Comparison of ENCODE assay signal across 7 mouse cellular contexts in genomic region chr2:156421381-156422110, GRCm38 (mm10). TPM values are rescaled to one million over a fixed set of nuclear protein-coding genes. Genes with fewer than 3 reads are reported as not detected.
DNase-seq lines count a peak whose midpoint lies in the region; ATAC-seq and TF ChIP-seq lines count a peak whose summit lies in the region.

No protein-coding gene starts in this region.

- ATAC-seq in hindbrain, embryonic 11.5 days (ENCODE audit: low FRiP score): peak; percentile 82
- ATAC-seq in megakaryocyte-erythroid progenitor cell, adult 5-6 weeks (replicated peaks; ENCODE audit: low FRiP score, low TSS enrichment, poor library complexity, severe bottlenecking): peak; percentile 37; the same call in 1 of the 2 replicates

- dilution Hi-C loops in CH12.LX (cut with MboI; ENCODE audit: extremely low pct_ligation_motif_present, extremely low pct_unique_long_range_greater_than_20kb, low sequenced_read_pairs): no loop called here

- peak overlapping the region; percentile 42 for H3K4me3 ChIP-seq in C2C12 (ENCODE audit: insufficient read depth, poor library complexity, severe bottlenecking)
- H3K4me3 ChIP-seq in CH12.LX (replicated peaks in 1 of 3; ENCODE audit: low read depth in 2 of 3, low read length in 2 of 3, poor library complexity in 1 of 3): peak overlapping the region in 1 of 3 experiments; percentile 47
- peak overlapping the region; percentile 62 for H3K4me3 ChIP-seq in hindbrain, embryonic 11.5 days (ENCODE audit: low read depth, low read length)

- H3K79me2 ChIP-seq in C2C12 (ENCODE audit: control insufficient read depth, insufficient read depth) (no peaks in the 10 kb centered on the region), CH12.LX (replicated peaks; ENCODE audit: control insufficient read depth, extremely low read depth, insufficient read depth, poor library complexity, severe bottlenecking) (no peaks in the 10 kb centered on the region)

- no peak for DNase-seq in CH12.LX (ENCODE audit: extremely low read depth)
- DNase-seq in embryo, embryonic 10.5 days (ENCODE audit: low spot score): peak; percentile 52
- peak; percentile 63 for DNase-seq in hindbrain, embryonic 11.5 days (ENCODE audit: low spot score)
- peak; percentile 60 to 74 for DNase-seq in left cerebral cortex, postnatal 14 days (ENCODE audit: low spot score in 2 of 2)
- DNase-seq in right cerebral cortex, postnatal 4 days: peak; percentile 67

- no peak for TF ChIP-seq RAD21 in CH12.LX (IDR thresholded peaks at IDR 0.05; ENCODE audit: low read depth, low read length)

- H3K27ac ChIP-seq in CH12.LX (ENCODE audit: insufficient read depth, low read depth): no peak overlapping the region
- peak overlapping the region; percentile 36; the same call in 1 of the 2 replicates for H3K27ac ChIP-seq in hindbrain, embryonic 11.5 days (ENCODE audit: low read depth, low read length)

- H3K9me3 ChIP-seq in CH12.LX (replicated peaks; ENCODE audit: low read length): peaks cover 3% of the 10 kb centered on the region
- no peaks in the 10 kb centered on the region for H3K9me3 ChIP-seq in hindbrain, embryonic 11.5 days (ENCODE audit: control insufficient read depth, low read length)

- peak overlapping the region; percentile 45 for H3K4me2 ChIP-seq in CH12.LX (ENCODE audit: insufficient read depth, low read depth, poor library complexity, severe bottlenecking)
- H3K4me2 ChIP-seq in hindbrain, embryonic 11.5 days (replicated peaks; ENCODE audit: low read depth, low read length): peak overlapping the region; percentile 97

- TF ChIP-seq POLR2A in CH12.LX (IDR thresholded peaks at IDR 0.05; ENCODE audit: low read depth, low read length): no peak

- TF ChIP-seq CTCF in C2C12 (IDR thresholded peaks at IDR 0.05; ENCODE audit: control insufficient read depth, insufficient read depth, insufficient read length) (no peak), CH12.LX (conservative IDR thresholded peaks at IDR 0.05 in 1 of 2, IDR thresholded peaks at IDR 0.05 in 1 of 2; ENCODE audit: low read depth in 2 of 2, low read length in 2 of 2) (no peak)

- no peaks in the 10 kb centered on the region for H3K36me3 ChIP-seq in C2C12 (ENCODE audit: control insufficient read depth, insufficient read depth)
- H3K36me3 ChIP-seq in CH12.LX (replicated peaks in 1 of 2; ENCODE audit: control insufficient read depth in 1 of 2, insufficient read depth in 1 of 2, low read length in 1 of 2): no peaks in the 10 kb centered on the region
- H3K36me3 ChIP-seq in hindbrain, embryonic 11.5 days (ENCODE audit: control insufficient read depth, insufficient read depth, low read length): no peaks in the 10 kb centered on the region

- peak overlapping the region; percentile 86 for H3ac ChIP-seq in C2C12 (ENCODE audit: control insufficient read depth, insufficient read length, low read depth)

- TF ChIP-seq EP300 in CH12.LX (IDR thresholded peaks at IDR 0.05; ENCODE audit: low read length): no peak

- H3K27me3 ChIP-seq in C2C12 (ENCODE audit: control insufficient read depth, insufficient read depth, insufficient read length): no peaks in the 10 kb centered on the region
- H3K27me3 ChIP-seq in CH12.LX (replicated peaks): peaks cover 84% of the 10 kb centered on the region
- H3K27me3 ChIP-seq in hindbrain, embryonic 11.5 days (ENCODE audit: control insufficient read depth, insufficient read depth, low read length): peaks cover 21% of the 10 kb centered on the region

- H3K4me1 ChIP-seq in CH12.LX (ENCODE audit: control insufficient read depth in 1 of 2, insufficient read depth in 2 of 2): peaks cover 4 to 6% of the 10 kb centered on the region in 2 experiments; a peak in 3 of 4 replicates
- peaks cover 5% of the 10 kb centered on the region; the same call in 1 of the 2 replicates for H3K4me1 ChIP-seq in hindbrain, embryonic 11.5 days (replicated peaks; ENCODE audit: control insufficient read depth, insufficient read depth, low read length)

- intact Hi-C loops in left cerebral cortex, postnatal 14 days (cut with DNase I): no loop called here

- no peak overlapping the region for H3K9ac ChIP-seq in CH12.LX (ENCODE audit: insufficient read depth, low read depth)
- peak overlapping the region; percentile 75 for H3K9ac ChIP-seq in hindbrain, embryonic 11.5 days (ENCODE audit: low read depth, low read length)

- WGBS in hindbrain, embryonic 11.5 days: under 1% methylated on average over 36 of the region's 36 CpGs

- in situ Hi-C loops in CH12.LX (cut with MboI; ENCODE audit: low pct_ligation_motif_present, low pct_unique_long_range_greater_than_20kb, low sequenced_read_pairs): no loop called here

- H3K79me3 ChIP-seq in C2C12 (ENCODE audit: low read depth): no peaks in the 10 kb centered on the region

TF ChIP-seq in C2C12, 6 proteins besides CTCF, POLR2A, EP300 and RAD21:
- TF ChIP-seq FOSL1 (IDR thresholded peaks at IDR 0.05; ENCODE audit: insufficient read depth, low read length, poor library complexity, severe bottlenecking): no peak
- TF ChIP-seq MAX (IDR thresholded peaks at IDR 0.05): no peak
- TF ChIP-seq MYOG (IDR thresholded peaks at IDR 0.05; ENCODE audit: control insufficient read depth, extremely low read depth, insufficient read length): no peak
- TF ChIP-seq CEBPB (IDR thresholded peaks at IDR 0.05; ENCODE audit: low read depth): no peak
- no peak for TF ChIP-seq MYOD1 (IDR thresholded peaks at IDR 0.05; ENCODE audit: control insufficient read depth, insufficient read length, low read depth)
- no peak for TF ChIP-seq USF1 (IDR thresholded peaks at IDR 0.05; ENCODE audit: low read depth)

TF ChIP-seq in CH12.LX, 34 proteins besides CTCF, POLR2A, EP300 and RAD21:
- TF ChIP-seq MAZ (IDR thresholded peaks at IDR 0.05; ENCODE audit: low read depth, low read length): no peak
- TF ChIP-seq ZNF384 (IDR thresholded peaks at IDR 0.05; ENCODE audit: low read depth, low read length): no peak
- TF ChIP-seq USF1 (IDR thresholded peaks at IDR 0.05; ENCODE audit: low read depth, low read length): no peak
- TF ChIP-seq HCFC1 (IDR thresholded peaks at IDR 0.05; ENCODE audit: low read depth, low read length): no peak
- no peak for TF ChIP-seq IRF4 (IDR thresholded peaks at IDR 0.05; ENCODE audit: low read depth, low read length)
- no peak for TF ChIP-seq NRF1 (IDR thresholded peaks at IDR 0.05; ENCODE audit: low read depth, low read length)
- no peak for TF ChIP-seq JUND (conservative IDR thresholded peaks at IDR 0.05; ENCODE audit: low read depth, low read length)
- TF ChIP-seq POLR2AphosphoS2 (IDR thresholded peaks at IDR 0.05; ENCODE audit: low read depth, low read length): no peak
- TF ChIP-seq PAX5 (IDR thresholded peaks at IDR 0.05; ENCODE audit: low read length): no peak
- no peak for TF ChIP-seq TBP (conservative IDR thresholded peaks at IDR 0.05; ENCODE audit: low read depth, low read length)
- TF ChIP-seq ETS1 (conservative IDR thresholded peaks at IDR 0.05; ENCODE audit: low read depth, low read length): no peak
- TF ChIP-seq E2F4 (IDR thresholded peaks at IDR 0.05; ENCODE audit: insufficient replicate concordance, low read depth, low read length): no peak
- TF ChIP-seq RCOR1 (conservative IDR thresholded peaks at IDR 0.05; ENCODE audit: low read depth, low read length): no peak
- no peak for TF ChIP-seq JUN (IDR thresholded peaks at IDR 0.05; ENCODE audit: insufficient read depth, low read depth, low read length)
- TF ChIP-seq MYC (IDR thresholded peaks at IDR 0.05; ENCODE audit: low read depth, low read length): no peak
- no peak for TF ChIP-seq UBTF (IDR thresholded peaks at IDR 0.05; ENCODE audit: low read depth, low read length)
- TF ChIP-seq MXI1 (IDR thresholded peaks at IDR 0.05; ENCODE audit: low read depth, low read length): no peak
- no peak for TF ChIP-seq ZC3H11A (IDR thresholded peaks at IDR 0.05; ENCODE audit: low read depth, low read length)
TF ChIP-seq in CH12.LX: peak in this region for 0.

RNA-seq across cellular contexts. Expression of gene Epb41l1, which starts 0.8 kb away (rescaled TPM):
- polyA plus RNA-seq in C2C12 (2012; fragmentation: generic; extraction: Trizol) (37.8 TPM), CH12.LX (2012; ENCODE audit: insufficient read length, low read depth) (not detected in 2 replicates)
- total RNA-seq in CH12.LX (2012; rRNA removed) (0.08 and 0.21 TPM in 2 replicates), CH12.LX (2014; rRNA removed) (not detected in 2 replicates)
- polyA plus RNA-seq in hindbrain, embryonic 11.5 days (2014; fragmentation: Nextera tagmentation; extraction: Ambion mirVana): 4.0 and 5.0 TPM in 2 replicates
- total RNA-seq in left cerebral cortex, postnatal 14 days (2021): 100 to 1,000 TPM; 304 to 328 TPM
- not detected in 2 replicates for total RNA-seq in megakaryocyte-erythroid progenitor cell, adult 5-6 weeks (2014; fragmentation: Nextera tagmentation)
- 0.15 TPM in 1 of 2 replicates, not detected in the other for total RNA-seq in megakaryocyte-erythroid progenitor cell, adult 5-6 weeks (2017)

Comparison
In these comparisons a context has a peak if more than half of its experiments do, and no peak if none do; other contexts are left out.
1. RNA of gene Epb41l1, which starts 0.8 kb away (total RNA-seq): 304 to 328 TPM in left cerebral cortex, postnatal 14 days; 0.08 to 0.21 TPM in CH12.LX and 0.15 TPM in megakaryocyte-erythroid progenitor cell, adult 5-6 weeks; every median in the first group is over 100 times any median in the second.